Mouse (Mus musculus) erythroid progenitor cell, adult 5-6 weeks (primary cell): ENCODE data around the gene Tef. TPM values are rescaled to one million over a fixed set of nuclear protein-coding genes. Genes with fewer than 3 reads are reported as not detected.
A peak's percentile ranks its signal among the peaks of the same experiment; 100 is the strongest.

Experiments
- ATAC-seq: replicated peaks from 2 replicates; pipeline ENCODE4 v1.8.0; 2016; ENCODE audit warnings: moderate number of reproducible peaks, mild to moderate bottlenecking, moderate TSS enrichment, inconsistent platforms; ENCODE audit not compliant: poor library complexity, low FRiP score, severe bottlenecking
- total RNA-seq, 2 experiments: library from RNA; stranded (forward) in 1 of 2; stranded (reverse) in 1 of 2; fragments of 150-400 nt in 1 of 2; fragments of 186-747, 209-891 nt in 1 of 2; gene quantifications; 2 replicates each; pipeline versions ENCODE4 v1.2.3 to v1.2.4; 2015 to 2017; ENCODE audit warnings: low replicate concordance in 2 of 2

The Tef gene
- total RNA-seq, 2 experiments from 2014 or later, result 1.7 to 2.1 TPM

- no peak for ATAC-seq
Observed at GRCm38 (mm10) chr15:81818404-81818803, 16.2 kb downstream of the Tef start.

- no peak for ATAC-seq
Observed at GRCm38 (mm10) chr15:81822631-81823030, 20.4 kb downstream of the Tef start.

GRCm38 (mm10) chr15:81824832-81825231 is 22.6 kb downstream of the Tef start:
- ATAC-seq, result no peak

- ATAC-seq, result no peak
Observed at GRCm38 (mm10) chr15:81828426-81829207, 26.4 kb downstream of the Tef start.

GRCm38 (mm10) chr15:81829208-81829580 is 27.0 kb downstream of the Tef start:
- no peak for ATAC-seq

GRCm38 (mm10) chr15:81830530-81830929 is 28.3 kb downstream of the Tef start:
- no peak for ATAC-seq

- peak; percentile 93 for ATAC-seq
Observed at GRCm38 (mm10) chr15:81831136-81831825, 29.1 kb downstream of the Tef start.

- no peak for ATAC-seq
Observed at GRCm38 (mm10) chr15:81832219-81832618, 30.0 kb downstream of the Tef start.

- no peak for ATAC-seq
Observed at GRCm38 (mm10) chr15:81833481-81833880, 31.3 kb downstream of the Tef start.

- ATAC-seq, result no peak
Observed at GRCm38 (mm10) chr15:81834171-81834841, 32.1 kb downstream of the Tef start.

GRCm38 (mm10) chr15:81835007-81835880 is 33.0 kb downstream of the Tef start:
- ATAC-seq, result no peak

- ATAC-seq, result no peak
Observed at GRCm38 (mm10) chr15:81836124-81836821, 34.1 kb downstream of the Tef start.

- no peak for ATAC-seq
Observed at GRCm38 (mm10) chr15:81836966-81837920, 35.0 kb downstream of the Tef start.

GRCm38 (mm10) chr15:81838554-81839235 is 36.5 kb downstream of the Tef start:
- no peak for ATAC-seq

- ATAC-seq, result peak; percentile 56; the same call in 1 of the 2 replicates
Observed at GRCm38 (mm10) chr15:81839634-81840033, 37.4 kb downstream of the Tef start.

GRCm38 (mm10) chr15:81840306-81840705 is 38.1 kb downstream of the Tef start:
- ATAC-seq, result no peak

- ATAC-seq, result no peak
Observed at GRCm38 (mm10) chr15:81842275-81842674, 40.1 kb downstream of the Tef start.
